Mouse (Mus musculus) MEL (cell line): ENCODE results near the gene Olfr786. TPM values are rescaled to one million over a fixed set of nuclear protein-coding genes. Genes with fewer than 3 reads are reported as not detected.

Experiments used
- DNase-seq: peaks from one replicate; pipeline ENCODE4 v3.0.0; 2011; ENCODE audit warnings: low read depth, low spot score
- H3K27ac ChIP-seq: 2 replicates; pipeline ENCODE4 v1.5.1; 2012; ENCODE audit warnings: low read depth, mild to moderate bottlenecking, control low read depth, low read length, moderate library complexity; ENCODE audit not compliant: control insufficient read depth
- H3K27me3 ChIP-seq, 2 experiments: fragments of 150-350 bp in 1 of 2; sonication (generic) in 1 of 2; 2 replicates each; pipeline ENCODE4 v1.6.1; 2012; ENCODE audit warnings: low read length in 2 of 2, mild to moderate bottlenecking in 2 of 2, improper control_type of control experiment in 1 of 2, moderate library complexity in 1 of 2; ENCODE audit not compliant: insufficient read depth in 2 of 2, control insufficient read depth in 1 of 2
- H3K36me3 ChIP-seq, 2 experiments: 2 replicates each; pipeline ENCODE4 v1.6.1; 2012 to 2014; ENCODE audit warnings: low read length in 2 of 2, improper control_type of control experiment in 1 of 2, inconsistent platforms in 1 of 2, mild to moderate bottlenecking in 1 of 2; ENCODE audit not compliant: insufficient read depth in 2 of 2, control insufficient read depth in 1 of 2
- H3K4me1 ChIP-seq, 2 experiments: fragments of 150-350 bp in 1 of 2; sonication (generic) in 1 of 2; 2 replicates each; pipeline ENCODE4 v1.6.1; 2012; ENCODE audit warnings: low read length in 2 of 2, improper control_type of control experiment in 1 of 2, mild to moderate bottlenecking in 1 of 2; ENCODE audit not compliant: insufficient read depth in 2 of 2, control insufficient read depth in 1 of 2
- H3K4me3 ChIP-seq, 2 experiments: fragments of 150-350 bp in 1 of 2; sonication (generic) in 1 of 2; 2 replicates each; pipeline ENCODE4 v1.5.1; 2012; ENCODE audit warnings: low read depth in 2 of 2, low read length in 2 of 2, mild to moderate bottlenecking in 2 of 2, moderate library complexity in 2 of 2, control low read depth in 1 of 2, improper control_type of control experiment in 1 of 2; ENCODE audit not compliant: control insufficient read depth in 1 of 2, insufficient read depth in 1 of 2
- H3K79me2 ChIP-seq: 2 replicates; pipeline ENCODE4 v1.6.1; 2012; ENCODE audit warnings: mild to moderate bottlenecking, low read length, moderate library complexity; ENCODE audit not compliant: control insufficient read depth, poor library complexity, insufficient read depth
- H3K9ac ChIP-seq: 2 replicates; pipeline ENCODE4 v1.6.1; 2012; ENCODE audit warnings: low read depth, mild to moderate bottlenecking, control low read depth, low read length, moderate library complexity; ENCODE audit not compliant: control insufficient read depth, poor library complexity, severe bottlenecking
- H3K9me3 ChIP-seq: fragments of 150-350 bp; sonication (generic); replicated peaks from 2 replicates; pipeline ENCODE4 v1.6.1; 2012; ENCODE audit warnings: mild to moderate bottlenecking, low read length, improper control_type of control experiment, moderate library complexity; ENCODE audit not compliant: insufficient read depth
- ETS1 ChIP-seq: IDR thresholded peaks from 2 replicates; pipeline ENCODE4 v1.6.1; 2012; ENCODE audit warnings: low read depth, mild to moderate bottlenecking, inconsistent platforms, low read length, improper control_type of control experiment, moderate library complexity
- NELFE ChIP-seq: IDR thresholded peaks from 2 replicates; pipeline ENCODE4 v1.6.1; 2011; ENCODE audit warnings: low read depth, low read length, improper control_type of control experiment
- RCOR1 ChIP-seq: IDR thresholded peaks from 2 replicates; pipeline ENCODE4 v1.6.1; 2012; ENCODE audit warnings: low read depth, mild to moderate bottlenecking, inconsistent platforms, low read length, improper control_type of control experiment
- SIN3A ChIP-seq: IDR thresholded peaks from 2 replicates; pipeline ENCODE4 v1.6.1; 2012; ENCODE audit warnings: low read length, improper control_type of control experiment, inconsistent platforms
- TAL1 ChIP-seq: IDR thresholded peaks from 2 replicates; pipeline ENCODE4 v1.6.1; 2012; ENCODE audit warnings: mild to moderate bottlenecking, inconsistent platforms, low read length, moderate library complexity, mixed read lengths
- polyA plus RNA-seq, 2 experiments: library from polyadenylated mRNA; stranded (reverse) in 1 of 2; unstranded in 1 of 2; fragments of >175 nt in 1 of 2; fragments of >200 nt in 1 of 2; gene quantifications; 2 replicates each; pipeline versions ENCODE4 v1.2.1 to v1.2.4; 2012; ENCODE audit warnings: low replicate concordance in 2 of 2, low read depth in 1 of 2; ENCODE audit not compliant: insufficient read length in 2 of 2, insufficient read depth in 1 of 2, missing spikeins in 1 of 2
- total RNA-seq: library from RNA; depleted of rRNA; stranded (reverse); fragments of 300-350 nt; gene quantifications from 2 replicates; pipeline ENCODE4 v1.2.3, GENCODE M21; 2012; rRNA removed

Olfr786 gene
- total and polyA plus RNA-seq, 3 experiments = not detected

GRCm38 (mm10) chr10:129473723-129474122, 46.6 kb downstream of the Olfr786 start:
- Histone ChIP-seq H3K36me3 (no peaks in the 10 kb centered on the region), H3K9ac (no peak overlapping the region), H3K79me2 (no peaks in the 10 kb centered on the region), H3K9me3 (no peaks in the 10 kb centered on the region), H3K4me3 (no peak overlapping the region), H3K27me3 (no peaks in the 10 kb centered on the region), H3K4me1 (no peaks in the 10 kb centered on the region), H3K27ac (no peak overlapping the region)
- TF ChIP-seq SIN3A = no peak
- DNase-seq = no peak

GRCm38 (mm10) chr10:129484452-129484851, 57.3 kb downstream of the Olfr786 start, which contains the start of gene Olfr789:
Gene Olfr789 (plus strand): TSS chr10:129484752.
- no peaks in the 10 kb centered on the region for H3K4me1 ChIP-seq
- H3K4me3 ChIP-seq = no peak within 1 kb of the TSS
- TF ChIP-seq SIN3A = no peak
- no peak for TF ChIP-seq RCOR1
- TF ChIP-seq ETS1 = no peak
- no peak for TF ChIP-seq TAL1
- no peak for TF ChIP-seq NELFE
- no peak within 1 kb of the TSS for H3K27ac ChIP-seq
- no peaks in the 10 kb centered on the region for H3K36me3 ChIP-seq
- no peaks in the 10 kb centered on the region for H3K9me3 ChIP-seq
- H3K27me3 ChIP-seq = no peaks in the 10 kb centered on the region
- no peaks in the 10 kb centered on the region for H3K79me2 ChIP-seq
- no peak within 1 kb of the TSS for H3K9ac ChIP-seq
- no peak for DNase-seq

Other genes starting within 250 kb of the Olfr786 start
- not detected in 2 replicates for gene Olfr772, start 249.4 kb upstream of the Olfr786 start, total RNA-seq
- not detected for gene Olfr772, start 249.4 kb upstream of the Olfr786 start, polyA plus RNA-seq
- not detected in 2 replicates for gene Olfr773, start 239.9 kb upstream of the Olfr786 start, total RNA-seq
- gene Olfr773, start 239.9 kb upstream of the Olfr786 start, polyA plus RNA-seq = not detected
- gene Olfr774, start 191.1 kb upstream of the Olfr786 start, total RNA-seq = not detected in 2 replicates
- gene Olfr774, start 191.1 kb upstream of the Olfr786 start, polyA plus RNA-seq = not detected
- gene Olfr775, start 178.9 kb upstream of the Olfr786 start, total RNA-seq = not detected in 2 replicates
- gene Olfr775, start 178.9 kb upstream of the Olfr786 start, polyA plus RNA-seq = not detected
- not detected in 2 replicates for gene Olfr776, start 168.2 kb upstream of the Olfr786 start, total RNA-seq
- gene Olfr776, start 168.2 kb upstream of the Olfr786 start, polyA plus RNA-seq = not detected
- gene Olfr777, start 155.8 kb upstream of the Olfr786 start, total RNA-seq = not detected in 2 replicates
- gene Olfr777, start 155.8 kb upstream of the Olfr786 start, polyA plus RNA-seq = not detected
- not detected in 2 replicates for gene Olfr780, start 109.2 kb upstream of the Olfr786 start, total RNA-seq
- gene Olfr780, start 109.2 kb upstream of the Olfr786 start, polyA plus RNA-seq = not detected
- not detected in 2 replicates for gene Olfr781, start 98.5 kb upstream of the Olfr786 start, total RNA-seq
- gene Olfr781, start 98.5 kb upstream of the Olfr786 start, polyA plus RNA-seq = not detected
- gene Olfr782, start 78.5 kb upstream of the Olfr786 start, total RNA-seq = not detected in 2 replicates
- not detected for gene Olfr782, start 78.5 kb upstream of the Olfr786 start, polyA plus RNA-seq
- 0.13 and 0.15 TPM in 2 replicates for gene Olfr784, start 43.2 kb upstream of the Olfr786 start, total RNA-seq
- under 1 TPM in 1 of 2 experiments, not detected in 1; 0.36 TPM for gene Olfr784, start 43.2 kb upstream of the Olfr786 start, polyA plus RNA-seq
- not detected in 2 replicates for gene Olfr785, start 21.9 kb upstream of the Olfr786 start, total RNA-seq
- gene Olfr785, start 21.9 kb upstream of the Olfr786 start, polyA plus RNA-seq = not detected
- gene Olfr787, start 34.6 kb downstream of the Olfr786 start, total RNA-seq = not detected in 2 replicates
- not detected for gene Olfr787, start 34.6 kb downstream of the Olfr786 start, polyA plus RNA-seq
- not detected in 2 replicates for gene Olfr788, start 43.7 kb downstream of the Olfr786 start, total RNA-seq
- not detected for gene Olfr788, start 43.7 kb downstream of the Olfr786 start, polyA plus RNA-seq
- not detected in 2 replicates for gene Olfr789, start 57.4 kb downstream of the Olfr786 start, total RNA-seq
- not detected for gene Olfr789, start 57.4 kb downstream of the Olfr786 start, polyA plus RNA-seq
- not detected in 2 replicates for gene Olfr790, start 71.2 kb downstream of the Olfr786 start, total RNA-seq
- not detected for gene Olfr790, start 71.2 kb downstream of the Olfr786 start, polyA plus RNA-seq
- not detected in 2 replicates for gene Olfr791, start 94.5 kb downstream of the Olfr786 start, total RNA-seq
- gene Olfr791, start 94.5 kb downstream of the Olfr786 start, polyA plus RNA-seq = not detected
- gene Olfr792, start 111.9 kb downstream of the Olfr786 start, total RNA-seq = not detected in 2 replicates
- not detected for gene Olfr792, start 111.9 kb downstream of the Olfr786 start, polyA plus RNA-seq
- gene Olfr794, start 140.3 kb downstream of the Olfr786 start, total RNA-seq = not detected in 2 replicates
- gene Olfr794, start 140.3 kb downstream of the Olfr786 start, polyA plus RNA-seq = not detected
- not detected in 2 replicates for gene Olfr796, start 185.3 kb downstream of the Olfr786 start, total RNA-seq
- not detected for gene Olfr796, start 185.3 kb downstream of the Olfr786 start, polyA plus RNA-seq
- gene Olfr798, start 200.6 kb downstream of the Olfr786 start, total RNA-seq = not detected in 2 replicates
- gene Olfr798, start 200.6 kb downstream of the Olfr786 start, polyA plus RNA-seq = not detected
- not detected in 2 replicates for gene Olfr799, start 210.2 kb downstream of the Olfr786 start, total RNA-seq
- gene Olfr799, start 210.2 kb downstream of the Olfr786 start, polyA plus RNA-seq = not detected
- gene Olfr800, start 230.4 kb downstream of the Olfr786 start, total RNA-seq = not detected in 2 replicates
- gene Olfr800, start 230.4 kb downstream of the Olfr786 start, polyA plus RNA-seq = not detected
- gene Olfr801, start 246.6 kb downstream of the Olfr786 start, total RNA-seq = not detected in 2 replicates
- gene Olfr801, start 246.6 kb downstream of the Olfr786 start, polyA plus RNA-seq = not detected